Mouse (Mus musculus) small intestine, adult 2 months (tissue): ENCODE results near the gene Nr2e1. TPM values are rescaled to one million over a fixed set of nuclear protein-coding genes. Genes with fewer than 3 reads are reported as not detected.
A peak's percentile ranks its signal among the peaks of the same experiment; 100 is the strongest.

Source experiments
- H3K27ac ChIP-seq: fragments of 200-500 bp; 2 replicates; pipeline ENCODE4 v1.5.1; 2012; ENCODE audit warnings: low read depth, low read length, control low read depth, inconsistent platforms; ENCODE audit not compliant: insufficient read depth
- H3K27me3 ChIP-seq: fragments of 200-500 bp; 2 replicates; pipeline ENCODE4 v1.6.1; 2012; ENCODE audit warnings: mild to moderate bottlenecking, moderate library complexity, low read length, inconsistent platforms; ENCODE audit not compliant: control insufficient read depth, insufficient read depth
- H3K36me3 ChIP-seq: fragments of 200-500 bp; 2 replicates; pipeline ENCODE4 v1.6.1; 2012; ENCODE audit warnings: mild to moderate bottlenecking, low read length, control low read depth, inconsistent platforms; ENCODE audit not compliant: control insufficient read depth, insufficient read depth
- H3K4me1 ChIP-seq: fragments of 200-500 bp; 2 replicates; pipeline ENCODE4 v1.6.1; 2012; ENCODE audit warnings: low read length, inconsistent platforms, mixed read lengths; ENCODE audit not compliant: control insufficient read depth, insufficient read depth, insufficient read length
- H3K4me3 ChIP-seq: fragments of 200-500 bp; 2 replicates; pipeline ENCODE4 v1.5.1; 2012; ENCODE audit warnings: low read depth, mild to moderate bottlenecking, control low read depth, inconsistent platforms, low read length, moderate library complexity
- CTCF ChIP-seq: fragments of 200-500 bp; IDR thresholded peaks from 2 replicates; pipeline ENCODE4 v1.5.1; 2012; ENCODE audit warnings: low read depth, mild to moderate bottlenecking, control low read depth, inconsistent platforms, low read length, moderate library complexity, mixed read lengths; ENCODE audit not compliant: insufficient replicate concordance, insufficient read length; ENCODE audit errors: extremely low read depth
- POLR2A ChIP-seq: fragments of 200-500 bp; IDR thresholded peaks from 2 replicates; pipeline ENCODE4 v1.6.1; 2012; ENCODE audit warnings: low read depth, mild to moderate bottlenecking, control low read depth, inconsistent platforms, low read length, moderate library complexity
- WGBS: fragments of 180-500 bp; shearing (Covaris S2); methylation state at CpG from one replicate; pipeline ENCODE4 v1.1.7; 2018; 5-methylcytosine and 5-hydroxymethylcytosine counted together
- polyA plus RNA-seq: library from polyadenylated mRNA; depleted of rRNA; stranded (reverse); fragments of >200 nt; gene quantifications from 2 replicates; pipeline ENCODE4 v1.2.3, GENCODE M21; 2012

Gene Nr2e1
- polyA plus RNA-seq, 1 experiment, result not detected

- no peaks in the 10 kb centered on the region for H3K36me3 ChIP-seq
- 37% methylated on average over 7 of the region's 7 CpGs for WGBS
- H3K4me1 ChIP-seq, result peaks cover 10% of the 10 kb centered on the region; the same call in 1 of the 2 replicates
- no peak overlapping the region for H3K4me3 ChIP-seq
- no peak overlapping the region for H3K27ac ChIP-seq
- peaks cover 68% of the 10 kb centered on the region for H3K27me3 ChIP-seq
- TF ChIP-seq CTCF (no peak), POLR2A (no peak)
Measured at GRCm38 (mm10) chr10:42593201-42593600, 9.8 kb upstream of the Nr2e1 start.

GRCm38 (mm10) chr10:42591993-42592686 is 8.7 kb upstream of the Nr2e1 start:
- H3K4me1 ChIP-seq, result peaks cover 10% of the 10 kb centered on the region; the same call in 1 of the 2 replicates
- peaks cover 69% of the 10 kb centered on the region for H3K27me3 ChIP-seq
- H3K27ac ChIP-seq, result no peak overlapping the region
- peak overlapping the region; percentile 23 for H3K4me3 ChIP-seq
- TF ChIP-seq CTCF, result no peak
- TF ChIP-seq POLR2A, result no peak
- WGBS, result 5% methylated on average over 25 of the region's 25 CpGs
- H3K36me3 ChIP-seq, result no peaks in the 10 kb centered on the region

- H3K4me1 ChIP-seq, result peaks cover 10% of the 10 kb centered on the region; the same call in 1 of the 2 replicates
- WGBS, result 2% methylated on average over 67 of the region's 67 CpGs
- H3K36me3 ChIP-seq, result no peaks in the 10 kb centered on the region
- peak overlapping the region; percentile 23 for H3K4me3 ChIP-seq
- TF ChIP-seq CTCF, result no peak
- TF ChIP-seq POLR2A, result no peak
- H3K27me3 ChIP-seq, result peaks cover 75% of the 10 kb centered on the region
- H3K27ac ChIP-seq, result no peak overlapping the region
Measured at GRCm38 (mm10) chr10:42591185-42591992, 8.0 kb upstream of the Nr2e1 start.

- Histone ChIP-seq H3K4me1 (peaks cover 10% of the 10 kb centered on the region; the same call in 1 of the 2 replicates), H3K27ac (no peak overlapping the region), H3K36me3 (no peaks in the 10 kb centered on the region), H3K4me3 (no peak overlapping the region), H3K27me3 (peaks cover 78% of the 10 kb centered on the region)
- WGBS, result 6% methylated on average over 19 of the region's 19 CpGs
- TF ChIP-seq POLR2A (no peak), CTCF (no peak)
Measured at GRCm38 (mm10) chr10:42590261-42591184, 7.1 kb upstream of the Nr2e1 start.

GRCm38 (mm10) chr10:42589505-42589904 is 6.1 kb upstream of the Nr2e1 start:
- Histone ChIP-seq H3K27me3 (peaks cover 81% of the 10 kb centered on the region), H3K4me3 (no peak overlapping the region), H3K4me1 (peaks cover 10% of the 10 kb centered on the region; the same call in 1 of the 2 replicates), H3K27ac (no peak overlapping the region), H3K36me3 (no peaks in the 10 kb centered on the region)
- 10% methylated on average over 5 of the region's 5 CpGs for WGBS
- no peak for TF ChIP-seq CTCF
- no peak for TF ChIP-seq POLR2A

- H3K27ac ChIP-seq, result no peak overlapping the region
- no peaks in the 10 kb centered on the region for H3K36me3 ChIP-seq
- TF ChIP-seq CTCF, result no peak
- no peak for TF ChIP-seq POLR2A
- no peak overlapping the region for H3K4me3 ChIP-seq
- peaks cover 82% of the 10 kb centered on the region for H3K27me3 ChIP-seq
- 9% methylated on average over 8 of the region's 8 CpGs for WGBS
- H3K4me1 ChIP-seq, result peaks cover 14% of the 10 kb centered on the region
Measured at GRCm38 (mm10) chr10:42587961-42588750, 4.7 kb upstream of the Nr2e1 start.
